Mouse (Mus musculus) thymus, adult 2 months (tissue): ENCODE measurements around the gene Qrfp. TPM values are rescaled to one million over a fixed set of nuclear protein-coding genes. Genes with fewer than 3 reads are reported as not detected.

Experiments
- DNase-seq: peaks from one replicate; pipeline ENCODE4 v3.0.0; 2021
- H3K27ac ChIP-seq: fragments of 200-500 bp; 2 replicates; pipeline ENCODE4 v1.5.1; 2012; ENCODE audit warnings: low read length, control low read depth; ENCODE audit not compliant: control insufficient read depth, insufficient read depth
- H3K27me3 ChIP-seq: fragments of 200-500 bp; 2 replicates; pipeline ENCODE4 v1.6.1; 2012; ENCODE audit warnings: mild to moderate bottlenecking, low read length, moderate library complexity, mixed read lengths; ENCODE audit not compliant: control insufficient read depth, insufficient read depth
- H3K36me3 ChIP-seq: fragments of 200-500 bp; 2 replicates; pipeline ENCODE4 v1.6.1; 2012; ENCODE audit warnings: mild to moderate bottlenecking, low read length, moderate library complexity; ENCODE audit not compliant: control insufficient read depth, insufficient read depth
- H3K4me1 ChIP-seq: fragments of 200-500 bp; replicated peaks from 2 replicates; pipeline ENCODE4 v1.6.1; 2012; ENCODE audit warnings: low read length; ENCODE audit not compliant: control insufficient read depth, insufficient read depth
- H3K4me3 ChIP-seq: fragments of 200-500 bp; 2 replicates; pipeline ENCODE4 v1.5.1; 2012; ENCODE audit warnings: mild to moderate bottlenecking, low read length, control low read depth, moderate library complexity; ENCODE audit not compliant: control insufficient read depth, insufficient read depth
- CTCF ChIP-seq: fragments of 200-500 bp; IDR thresholded peaks from 2 replicates; pipeline ENCODE4 v1.5.1; 2012; ENCODE audit warnings: mild to moderate bottlenecking, control low read depth, low read length, moderate library complexity, borderline replicate concordance; ENCODE audit not compliant: control insufficient read depth, poor library complexity, insufficient read depth; ENCODE audit errors: extremely low read depth
- POLR2A ChIP-seq: fragments of 200-500 bp; IDR thresholded peaks from 2 replicates; pipeline ENCODE4 v1.6.1; 2012; ENCODE audit warnings: mild to moderate bottlenecking, low read length, control low read depth, moderate library complexity; ENCODE audit not compliant: control insufficient read depth, poor library complexity, insufficient read depth; ENCODE audit errors: extremely low read depth
- WGBS: fragments of 180-500 bp; shearing (Covaris S2); methylation state at CpG from one replicate; pipeline ENCODE4 v1.1.7; 2018; 5-methylcytosine and 5-hydroxymethylcytosine counted together
- polyA plus RNA-seq: library from polyadenylated mRNA; depleted of rRNA; stranded (reverse); fragments of >200 nt; gene quantifications from 2 replicates; pipeline ENCODE4 v1.2.3, GENCODE M21; 2012

Gene Qrfp
- polyA plus RNA-seq, 1 experiment = 0.73 TPM

DNA sequence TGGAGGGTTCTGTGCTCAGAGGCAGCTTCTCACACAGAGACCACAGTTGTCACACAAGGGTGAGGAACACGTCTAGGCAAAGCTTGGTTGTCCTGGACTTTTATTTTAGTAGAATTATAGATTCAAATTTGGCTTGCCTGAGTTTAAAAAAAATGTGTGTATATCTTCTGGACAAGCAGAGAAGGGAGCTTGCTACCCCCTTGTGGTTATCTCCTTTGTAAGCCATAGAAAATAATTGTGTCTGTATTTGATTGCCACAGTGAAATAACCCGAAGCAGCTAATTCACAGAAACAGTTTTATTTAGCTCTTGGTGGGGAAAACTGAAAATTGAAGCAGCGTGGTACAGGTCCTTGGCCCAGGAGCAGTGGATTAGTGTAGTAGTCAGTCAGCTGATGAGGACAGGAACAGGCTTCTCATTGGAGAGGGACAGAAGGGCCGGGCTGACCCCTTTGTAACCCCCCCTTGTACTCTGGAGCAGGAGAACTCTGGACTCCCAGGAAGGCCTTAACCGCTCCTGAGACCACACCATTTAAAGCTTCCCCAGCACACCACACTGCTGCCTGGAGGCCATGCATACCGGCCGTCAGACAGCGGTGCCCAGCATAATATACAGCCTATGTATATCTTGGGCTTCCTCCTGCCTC is 27.3 kb downstream of the Qrfp start:
- Histone ChIP-seq H3K4me3 (no peak overlapping the region), H3K27me3 (no peaks in the 10 kb centered on the region), H3K27ac (no peak overlapping the region), H3K36me3 (peaks cover 43% of the 10 kb centered on the region), H3K4me1 (no peaks in the 10 kb centered on the region)
- no peak for DNase-seq
- no peak for TF ChIP-seq CTCF
- 95% methylated on average over 8 of the region's 8 CpGs for WGBS

DNA sequence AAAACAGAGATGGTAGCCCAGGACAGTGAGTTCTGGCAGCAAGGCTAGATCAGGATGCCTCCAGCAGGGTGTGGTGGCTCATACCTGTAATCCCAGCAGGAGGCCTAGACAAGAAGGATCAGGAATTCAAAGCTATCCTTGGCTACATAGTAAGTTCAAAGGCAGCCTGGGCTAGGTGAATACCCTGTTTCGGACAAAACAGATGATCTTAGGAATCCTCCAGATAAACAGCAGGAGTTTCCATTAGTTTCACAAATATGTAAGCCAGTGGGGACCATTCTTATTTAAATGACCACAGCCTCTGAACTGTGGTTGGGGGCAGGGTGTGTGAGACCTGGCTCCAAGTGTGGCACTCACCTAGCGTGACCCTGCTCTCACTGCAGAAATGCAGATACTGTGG is 31.1 kb downstream of the Qrfp start:
- Histone ChIP-seq H3K4me3 (no peak overlapping the region), H3K36me3 (peaks cover 34% of the 10 kb centered on the region), H3K27ac (no peak overlapping the region), H3K27me3 (no peaks in the 10 kb centered on the region), H3K4me1 (no peaks in the 10 kb centered on the region)
- WGBS = 97% methylated on average over 2 of the region's 2 CpGs
- DNase-seq = no peak
- TF ChIP-seq POLR2A = no peak
- no peak for TF ChIP-seq CTCF

- no peak overlapping the region for H3K4me3 ChIP-seq
- peaks cover 7% of the 10 kb centered on the region for H3K4me1 ChIP-seq
- H3K36me3 ChIP-seq = peaks cover 28% of the 10 kb centered on the region
- H3K27ac ChIP-seq = no peak overlapping the region
- 92% methylated on average over 3 of the region's 3 CpGs for WGBS
- H3K27me3 ChIP-seq = no peaks in the 10 kb centered on the region
- TF ChIP-seq CTCF = no peak
- TF ChIP-seq POLR2A = no peak
- no peak for DNase-seq
Observed at GRCm38 (mm10) chr2:31776479-31776878, 33.9 kb downstream of the Qrfp start.

- WGBS = 21% methylated on average over 7 of the region's 7 CpGs
- DNase-seq = peak; percentile 47
- H3K36me3 ChIP-seq = no peaks in the 10 kb centered on the region
- no peak overlapping the region for H3K4me3 ChIP-seq
- no peak for TF ChIP-seq CTCF
- TF ChIP-seq POLR2A = no peak
- H3K27ac ChIP-seq = peak overlapping the region; percentile 20; the same call in 1 of the 2 replicates
- H3K4me1 ChIP-seq = peaks cover 27% of the 10 kb centered on the region
- no peaks in the 10 kb centered on the region for H3K27me3 ChIP-seq
Observed at GRCm38 (mm10) chr2:31770781-31771441, 39.5 kb downstream of the Qrfp start.

DNA sequence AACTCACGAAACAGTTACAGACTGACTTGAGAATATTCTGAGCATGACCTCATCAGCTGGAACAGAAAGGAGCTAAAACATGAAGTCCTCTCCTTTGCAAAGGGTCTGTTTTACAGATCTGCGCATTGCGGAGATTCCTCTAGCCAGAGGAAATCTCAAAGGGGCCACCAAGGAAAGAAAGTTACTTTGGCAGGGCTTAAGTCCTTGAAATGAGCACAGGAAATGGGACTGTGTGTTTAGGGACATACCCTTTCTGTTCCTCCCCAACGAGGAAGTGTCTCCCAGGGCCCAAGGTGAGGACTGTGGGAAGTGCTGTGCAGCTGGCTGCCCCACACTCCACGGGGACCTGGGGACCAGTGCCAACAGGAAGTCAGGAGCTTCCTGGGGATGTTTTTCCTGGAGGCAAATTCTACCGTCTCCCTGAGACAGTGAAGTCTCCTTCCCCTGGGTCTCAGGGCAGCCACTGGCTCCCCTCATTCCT is 40.7 kb downstream of the Qrfp start:
- no peaks in the 10 kb centered on the region for H3K27me3 ChIP-seq
- no peak overlapping the region for H3K4me3 ChIP-seq
- no peaks in the 10 kb centered on the region for H3K36me3 ChIP-seq
- peaks cover 27% of the 10 kb centered on the region for H3K4me1 ChIP-seq
- TF ChIP-seq POLR2A (no peak), CTCF (no peak)
- WGBS = 33% methylated on average over 6 of the region's 6 CpGs
- H3K27ac ChIP-seq = peak overlapping the region; percentile 49; the same call in 1 of the 2 replicates
- DNase-seq = no peak

GRCm38 (mm10) chr2:31769115-31769514 is 41.3 kb downstream of the Qrfp start:
- Histone ChIP-seq H3K4me3 (no peak overlapping the region), H3K27ac (no peak overlapping the region), H3K36me3 (no peaks in the 10 kb centered on the region), H3K4me1 (peaks cover 27% of the 10 kb centered on the region), H3K27me3 (no peaks in the 10 kb centered on the region)
- TF ChIP-seq CTCF (no peak), POLR2A (no peak)
- no peak for DNase-seq
- WGBS = 28% methylated on average over 4 of the region's 4 CpGs
